Mouse (Mus musculus): Measurements from ENCODE around the gene Arid3a.

GRCm38 (mm10) chr10:79925785-79926490 is 905 bp upstream of the Arid3a start:
- no peak for TF ChIP-seq NRF1 (IDR thresholded peaks at IDR 0.05; ENCODE audit: low read depth, low read length)
- no peak for TF ChIP-seq POLR2A (IDR thresholded peaks at IDR 0.05; ENCODE audit: low read depth, low read length)
- TF ChIP-seq CTCF (conservative IDR thresholded peaks at IDR 0.05 in 1 of 2, IDR thresholded peaks at IDR 0.05 in 1 of 2; ENCODE audit: low read depth in 2 of 2, low read length in 2 of 2): no peak
- no peak for TF ChIP-seq MEF2A (IDR thresholded peaks at IDR 0.05; ENCODE audit: borderline replicate concordance, low read depth, low read length)
